Mouse (Mus musculus) midbrain, embryonic 11.5 days (tissue): ENCODE results near the gene Frk. TPM values are rescaled to one million over a fixed set of nuclear protein-coding genes. Genes with fewer than 3 reads are reported as not detected.

Experiments used
- ATAC-seq: fragments of 200-750 bp; cut with Nextera tagmentation; 2 replicates; pipeline ENCODE4 v1.8.0; 2017; ENCODE audit warnings: moderate TSS enrichment, moderate library complexity; ENCODE audit not compliant: low FRiP score
- DNase-seq: peaks from one replicate; pipeline ENCODE4 v3.0.0; 2015; ENCODE audit warnings: low spot score; ENCODE audit errors: missing footprints
- H3K27ac ChIP-seq: fragments of 300-500 bp; sonication (generic); 2 replicates; pipeline ENCODE4 v1.5.1; 2014; ENCODE audit warnings: low read depth, low read length
- H3K27me3 ChIP-seq: fragments of 300-500 bp; sonication (generic); 2 replicates; pipeline ENCODE4 v1.6.1; 2014; ENCODE audit warnings: mild to moderate bottlenecking, low read length, moderate library complexity, mixed read lengths; ENCODE audit not compliant: control insufficient read depth, insufficient read depth
- H3K36me3 ChIP-seq: fragments of 300-500 bp; sonication (generic); 2 replicates; pipeline ENCODE4 v1.6.1; 2014; ENCODE audit warnings: mild to moderate bottlenecking, low read length, moderate library complexity, mixed read lengths; ENCODE audit not compliant: control insufficient read depth, insufficient read depth
- H3K4me1 ChIP-seq: fragments of 300-500 bp; sonication (generic); 2 replicates; pipeline ENCODE4 v1.6.1; 2014; ENCODE audit warnings: low read length; ENCODE audit not compliant: control insufficient read depth, insufficient read depth
- H3K4me2 ChIP-seq: fragments of 300-500 bp; sonication (generic); 2 replicates; pipeline ENCODE4 v1.6.1; 2014; ENCODE audit warnings: mild to moderate bottlenecking, moderate library complexity
- H3K4me3 ChIP-seq: fragments of 300-500 bp; sonication (generic); 2 replicates; pipeline ENCODE4 v1.5.1; 2014; ENCODE audit warnings: low read depth, low read length
- H3K9ac ChIP-seq: fragments of 300-500 bp; sonication (generic); 2 replicates; pipeline ENCODE4 v1.6.1; 2014; ENCODE audit warnings: low read length
- H3K9me3 ChIP-seq: fragments of 300-500 bp; sonication (generic); 2 replicates; pipeline ENCODE4 v1.6.1; 2016; ENCODE audit warnings: low read length; ENCODE audit not compliant: control insufficient read depth
- WGBS: fragments of 180-500 bp; shearing (Covaris S2); extraction: QIAGEN DNeasy Blood & Tissue Kit; methylation state at CpG from one replicate; pipeline ENCODE4 v1.1.7; 2014; 5-methylcytosine and 5-hydroxymethylcytosine counted together
- polyA plus RNA-seq: library from polyadenylated mRNA; unstranded; fragments of >200 nt; fragmentation: Nextera tagmentation; extraction: Ambion mirVana; gene quantifications from 2 replicates; pipeline ENCODE4 v1.2.1, GENCODE M21; 2014

Gene Frk
- polyA plus RNA-seq, 1 experiment from 2014 or later: 2.0 TPM

- WGBS: 73% methylated on average over 2 of the region's 2 CpGs
- H3K4me3 ChIP-seq: no peak overlapping the region
- no peaks in the 10 kb centered on the region for H3K27me3 ChIP-seq
- no peak overlapping the region for H3K9ac ChIP-seq
- no peaks in the 10 kb centered on the region for H3K9me3 ChIP-seq
- no peaks in the 10 kb centered on the region for H3K4me1 ChIP-seq
- H3K36me3 ChIP-seq: no peaks in the 10 kb centered on the region
- ATAC-seq (no peak), DNase-seq (no peak)
- H3K4me2 ChIP-seq: no peak overlapping the region
- H3K27ac ChIP-seq: no peak overlapping the region
These were observed 24.6 kb downstream of the Frk start for GRCm38 (mm10) chr10:34507807-34508206.

DNA sequence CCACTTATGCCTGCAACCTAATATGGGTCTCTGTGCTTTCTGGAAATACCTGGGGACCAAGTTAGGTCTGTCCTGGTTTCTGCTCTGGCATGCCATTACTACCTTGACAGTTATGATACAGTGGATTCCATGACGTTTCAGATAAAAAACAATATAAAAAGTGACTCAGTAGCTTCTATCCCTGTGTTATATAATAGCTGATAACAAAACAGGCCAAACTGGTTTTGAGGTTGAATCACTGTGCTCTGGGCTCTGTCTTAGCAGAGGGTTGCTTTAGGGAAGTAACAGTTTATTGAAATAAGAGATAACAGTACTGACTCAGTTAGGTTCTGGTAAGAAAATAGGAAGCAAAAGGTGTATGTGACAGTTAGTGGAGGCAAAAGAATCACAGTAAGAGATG is 25.4 kb downstream of the Frk start:
- no peak overlapping the region for H3K9ac ChIP-seq
- DNase-seq (no peak), ATAC-seq (no peak)
- H3K4me2 ChIP-seq: no peak overlapping the region
- no peaks in the 10 kb centered on the region for H3K36me3 ChIP-seq
- H3K4me1 ChIP-seq: no peaks in the 10 kb centered on the region
- 61% methylated on average over 1 of the region's 1 CpGs for WGBS
- no peaks in the 10 kb centered on the region for H3K27me3 ChIP-seq
- no peak overlapping the region for H3K4me3 ChIP-seq
- no peak overlapping the region for H3K27ac ChIP-seq
- no peaks in the 10 kb centered on the region for H3K9me3 ChIP-seq

DNA sequence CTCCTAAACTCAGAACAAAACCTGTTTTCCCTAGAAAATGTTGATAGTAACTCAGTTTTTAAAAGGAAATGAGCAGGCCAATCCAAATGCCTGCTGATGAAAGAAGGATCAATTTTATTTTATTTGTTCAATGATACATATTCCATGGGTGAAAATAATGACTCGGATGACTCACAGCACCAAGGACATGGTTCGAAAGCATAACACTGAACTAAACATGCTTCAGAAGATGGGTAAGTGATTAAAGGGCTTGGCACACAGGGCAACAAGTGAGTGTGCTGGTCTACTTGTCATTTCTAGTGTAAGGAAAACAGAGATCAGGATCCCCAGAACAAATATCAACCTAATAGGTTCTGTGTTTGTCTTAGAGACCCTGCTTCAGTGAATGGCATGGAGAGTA is 26.1 kb downstream of the Frk start:
- Histone ChIP-seq H3K36me3 (no peaks in the 10 kb centered on the region), H3K27me3 (no peaks in the 10 kb centered on the region), H3K4me1 (no peaks in the 10 kb centered on the region), H3K9ac (no peak overlapping the region), H3K27ac (no peak overlapping the region), H3K9me3 (no peaks in the 10 kb centered on the region), H3K4me2 (no peak overlapping the region), H3K4me3 (no peak overlapping the region)
- 89% methylated on average over 2 of the region's 2 CpGs for WGBS
- no peak for DNase-seq
- ATAC-seq: no peak

DNA sequence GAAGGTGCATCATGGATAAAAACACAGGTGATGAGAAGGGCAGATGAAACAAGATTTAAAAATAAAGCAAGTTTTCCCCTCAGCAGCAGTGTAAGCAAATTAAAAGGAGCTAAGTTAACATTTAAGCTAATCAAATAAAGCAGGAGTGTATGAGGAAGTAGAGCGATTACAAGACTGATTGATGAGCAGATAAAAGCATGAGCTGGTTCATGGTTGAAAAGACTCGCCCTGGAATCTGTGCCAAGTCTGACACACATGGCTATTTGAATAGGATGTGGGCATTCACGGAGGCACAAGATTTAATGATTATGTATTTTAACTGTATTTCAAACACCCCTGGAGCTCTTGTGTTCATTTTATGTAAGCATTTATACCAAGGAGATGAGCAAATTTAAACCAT is 28.0 kb downstream of the Frk start:
- Histone ChIP-seq H3K4me2 (no peak overlapping the region), H3K36me3 (no peaks in the 10 kb centered on the region), H3K27me3 (no peaks in the 10 kb centered on the region), H3K27ac (no peak overlapping the region), H3K9me3 (no peaks in the 10 kb centered on the region), H3K9ac (no peak overlapping the region), H3K4me1 (no peaks in the 10 kb centered on the region), H3K4me3 (no peak overlapping the region)
- WGBS: 87% methylated on average over 3 of the region's 3 CpGs
- DNase-seq: no peak
- no peak for ATAC-seq

DNA sequence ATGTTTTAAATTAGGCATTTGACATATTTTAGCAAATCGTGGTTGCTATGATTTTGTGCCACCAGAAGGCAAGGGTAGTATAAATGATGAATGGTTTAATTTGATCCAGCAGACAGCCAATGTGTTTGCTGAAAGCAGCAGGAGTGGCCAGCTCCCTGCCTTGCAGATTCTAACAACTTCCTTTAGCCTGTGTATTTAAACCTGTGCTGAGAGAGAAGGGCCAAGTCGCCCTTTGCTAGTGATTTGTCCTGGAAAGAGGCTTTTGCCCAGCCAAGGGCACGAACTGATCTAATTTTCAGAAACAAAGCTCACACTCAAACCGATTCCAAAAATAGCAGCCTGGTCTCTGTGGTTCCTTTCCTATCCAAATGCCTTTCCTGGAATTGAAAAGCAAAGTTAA is 29.4 kb downstream of the Frk start:
- Histone ChIP-seq H3K27ac (no peak overlapping the region), H3K27me3 (no peaks in the 10 kb centered on the region), H3K9me3 (no peaks in the 10 kb centered on the region), H3K4me3 (no peak overlapping the region), H3K4me1 (no peaks in the 10 kb centered on the region), H3K4me2 (no peak overlapping the region), H3K9ac (no peak overlapping the region), H3K36me3 (no peaks in the 10 kb centered on the region)
- WGBS: 67% methylated on average over 4 of the region's 4 CpGs
- ATAC-seq (no peak), DNase-seq (no peak)

GRCm38 (mm10) chr10:34525598-34525997 is 42.4 kb downstream of the Frk start:
- 86% methylated on average over 1 of the region's 1 CpGs for WGBS
- Histone ChIP-seq H3K27ac (no peak overlapping the region), H3K27me3 (no peaks in the 10 kb centered on the region), H3K4me2 (no peak overlapping the region), H3K4me3 (no peak overlapping the region), H3K9ac (no peak overlapping the region), H3K9me3 (no peaks in the 10 kb centered on the region), H3K36me3 (no peaks in the 10 kb centered on the region), H3K4me1 (no peaks in the 10 kb centered on the region)
- no peak for ATAC-seq
- no peak for DNase-seq

DNA sequence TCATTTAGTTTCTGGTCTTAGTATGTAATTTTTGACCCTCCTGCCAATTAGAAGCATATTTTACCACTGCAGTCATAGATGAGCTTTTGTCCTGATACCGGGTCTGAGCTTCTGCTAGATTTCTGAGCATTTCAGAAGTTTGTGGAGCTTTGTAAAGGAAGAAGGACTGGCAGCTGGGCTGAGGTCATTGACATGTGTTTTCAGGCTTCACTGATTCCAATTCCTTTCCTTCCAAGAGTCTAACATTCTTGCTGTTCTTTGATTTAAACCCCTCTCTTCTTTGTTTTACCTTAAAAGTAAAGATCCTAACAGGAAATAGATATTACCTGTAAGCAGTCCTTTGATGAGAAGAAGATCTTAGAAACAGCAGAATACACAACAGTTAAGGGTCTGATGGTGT is 48.6 kb downstream of the Frk start:
- no peak overlapping the region for H3K4me2 ChIP-seq
- no peak overlapping the region for H3K9ac ChIP-seq
- WGBS: 50% methylated on average over 1 of the region's 1 CpGs

DNA sequence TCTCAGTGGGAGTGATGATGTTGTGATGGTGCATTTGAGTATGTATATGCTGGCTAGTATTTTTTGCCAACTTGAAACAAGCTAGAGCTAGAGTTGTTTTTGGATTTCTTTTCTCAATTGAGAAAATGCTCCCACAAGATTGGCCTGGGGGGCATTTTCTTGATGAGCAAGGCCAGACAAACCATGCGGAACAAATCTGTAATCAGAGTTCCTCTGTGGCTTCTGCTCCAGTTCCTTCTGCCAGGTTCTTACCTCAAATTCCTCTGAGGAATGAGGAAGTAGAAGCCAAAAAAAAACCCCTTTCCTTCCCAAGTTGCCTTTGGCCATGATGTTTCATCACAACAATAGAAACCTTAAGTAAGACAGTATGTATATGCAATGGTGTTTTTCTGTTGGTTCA is 49.3 kb downstream of the Frk start:
- ATAC-seq: no peak
- Histone ChIP-seq H3K4me1 (no peaks in the 10 kb centered on the region), H3K27me3 (no peaks in the 10 kb centered on the region), H3K4me2 (no peak overlapping the region), H3K27ac (no peak overlapping the region), H3K36me3 (no peaks in the 10 kb centered on the region), H3K9ac (no peak overlapping the region), H3K9me3 (no peaks in the 10 kb centered on the region), H3K4me3 (no peak overlapping the region)
- WGBS: 90% methylated on average over 1 of the region's 1 CpGs
- no peak for DNase-seq

More for the DNA sequence above, 48.6 kb downstream of the Frk start:
- H3K4me1 ChIP-seq: no peaks in the 10 kb centered on the region
- H3K36me3 ChIP-seq: no peaks in the 10 kb centered on the region
- no peaks in the 10 kb centered on the region for H3K9me3 ChIP-seq
- no peak overlapping the region for H3K27ac ChIP-seq
- H3K4me3 ChIP-seq: no peak overlapping the region
- DNase-seq (no peak), ATAC-seq (no peak)
- H3K27me3 ChIP-seq: no peaks in the 10 kb centered on the region

DNA sequence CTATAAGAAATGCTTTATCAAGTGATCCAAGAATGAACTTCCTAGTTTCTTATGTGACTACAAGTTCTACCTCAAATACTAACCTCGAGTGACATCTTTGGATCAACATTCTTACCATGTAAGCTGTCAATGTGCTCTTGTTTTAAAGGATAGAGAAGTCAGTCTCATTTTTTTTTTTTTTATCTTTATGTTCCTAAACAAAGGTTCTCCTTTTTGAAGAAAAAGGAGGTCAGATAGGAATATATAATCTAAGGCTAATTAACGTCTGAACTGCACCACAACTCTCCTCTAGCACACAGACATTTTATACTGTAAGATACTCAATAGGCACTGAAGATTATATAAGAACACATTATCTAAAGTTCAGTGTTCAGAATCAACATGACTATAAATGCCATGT is 57.5 kb downstream of the Frk start:
- DNase-seq (no peak), ATAC-seq (no peak)
- 80% methylated on average over 2 of the region's 2 CpGs for WGBS
- no peaks in the 10 kb centered on the region for H3K36me3 ChIP-seq
- H3K4me3 ChIP-seq: no peak overlapping the region
- H3K27me3 ChIP-seq: no peaks in the 10 kb centered on the region
- H3K4me1 ChIP-seq: no peaks in the 10 kb centered on the region
- H3K4me2 ChIP-seq: no peak overlapping the region
- H3K9ac ChIP-seq: no peak overlapping the region
- no peaks in the 10 kb centered on the region for H3K9me3 ChIP-seq
- H3K27ac ChIP-seq: no peak overlapping the region
